Mouse (Mus musculus): ENCODE data around the gene Ccnq. TPM values are rescaled to one million over a fixed set of nuclear protein-coding genes. Genes with fewer than 3 reads are reported as not detected.

Gene Ccnq
- 29.3 and 34.4 TPM in 2 replicates for polyA plus RNA-seq (2014; fragmentation: Nextera tagmentation; extraction: Ambion mirVana)

GRCm38 (mm10) chr11:78750885-78751842, at the start of gene Ccnq:
Gene Ccnq, minus strand, starts transcription at chr11:78751729.
- ATAC-seq (ENCODE audit: insufficient number of reproducible peaks, insufficient read depth, low FRiP score, low read depth) = peak; percentile 86
- Histone ChIP-seq H3K4me3 (ENCODE audit: control insufficient read depth in 1 of 2, insufficient read depth in 1 of 2, low read depth in 1 of 2, low read length in 2 of 2) (peak within 1 kb of the TSS; percentile 62 to 66), H3K9me3 (ENCODE audit: control insufficient read depth, low read length) (no peaks in the 10 kb centered on the region), H3K27me3 (ENCODE audit: control insufficient read depth, insufficient read depth, low read length) (no peaks in the 10 kb centered on the region), H3K27ac (replicated peaks in 1 of 2; ENCODE audit: control insufficient read depth in 1 of 2, insufficient read depth in 1 of 2, low read depth in 2 of 2, low read length in 2 of 2) (peak within 1 kb of the TSS; percentile 69 to 73), H3K4me2 (ENCODE audit: low read length) (peak within 1 kb of the TSS; percentile 66), H3K36me3 (ENCODE audit: control insufficient read depth, insufficient read depth, low read length) (peaks cover 7% of the 10 kb centered on the region), H3K9ac (ENCODE audit: low read length) (peak within 1 kb of the TSS; percentile 84), H3K4me1 (ENCODE audit: control insufficient read depth in 2 of 2, insufficient read depth in 2 of 2, low read length in 2 of 2) (peaks cover 5 to 8% of the 10 kb centered on the region in 2 experiments)
- WGBS = 9% methylated on average over 58 of the region's 59 CpGs

GRCm38 (mm10) chr11:78801094-78801493, 49.6 kb upstream of the Ccnq start:
- no peak overlapping the region for H3K4me3 ChIP-seq (ENCODE audit: control insufficient read depth in 1 of 2, insufficient read depth in 1 of 2, low read depth in 1 of 2, low read length in 2 of 2)
- H3K27me3 ChIP-seq (ENCODE audit: control insufficient read depth, insufficient read depth, low read length) = no peaks in the 10 kb centered on the region
- WGBS = 79% methylated on average over 4 of the region's 4 CpGs
- peaks cover 10 to 11% of the 10 kb centered on the region in 2 experiments for H3K4me1 ChIP-seq (ENCODE audit: control insufficient read depth in 2 of 2, insufficient read depth in 2 of 2, low read length in 2 of 2)
- no peaks in the 10 kb centered on the region for H3K36me3 ChIP-seq (ENCODE audit: control insufficient read depth, insufficient read depth, low read length)
- H3K9ac ChIP-seq (ENCODE audit: low read length) = no peak overlapping the region
- H3K27ac ChIP-seq (replicated peaks in 1 of 2; ENCODE audit: control insufficient read depth in 1 of 2, insufficient read depth in 1 of 2, low read depth in 2 of 2, low read length in 2 of 2) = no peak overlapping the region
- H3K4me2 ChIP-seq (ENCODE audit: low read length) = no peak overlapping the region
- no peak for ATAC-seq (ENCODE audit: insufficient number of reproducible peaks, insufficient read depth, low FRiP score, low read depth)
- H3K9me3 ChIP-seq (ENCODE audit: control insufficient read depth, low read length) = no peaks in the 10 kb centered on the region

GRCm38 (mm10) chr11:78796072-78796729, 44.7 kb upstream of the Ccnq start:
- Histone ChIP-seq H3K9me3 (ENCODE audit: control insufficient read depth, low read length) (no peaks in the 10 kb centered on the region), H3K27ac (replicated peaks in 1 of 2; ENCODE audit: control insufficient read depth in 1 of 2, insufficient read depth in 1 of 2, low read depth in 2 of 2, low read length in 2 of 2) (no peak overlapping the region), H3K36me3 (ENCODE audit: control insufficient read depth, insufficient read depth, low read length) (no peaks in the 10 kb centered on the region), H3K4me2 (ENCODE audit: low read length) (no peak overlapping the region), H3K9ac (ENCODE audit: low read length) (no peak overlapping the region), H3K27me3 (ENCODE audit: control insufficient read depth, insufficient read depth, low read length) (no peaks in the 10 kb centered on the region), H3K4me1 (ENCODE audit: control insufficient read depth in 2 of 2, insufficient read depth in 2 of 2, low read length in 2 of 2) (peaks cover 9 to 15% of the 10 kb centered on the region in 2 experiments), H3K4me3 (ENCODE audit: control insufficient read depth in 1 of 2, insufficient read depth in 1 of 2, low read depth in 1 of 2, low read length in 2 of 2) (no peak overlapping the region)
- WGBS = 78% methylated on average over 10 of the region's 10 CpGs
- ATAC-seq (ENCODE audit: insufficient number of reproducible peaks, insufficient read depth, low FRiP score, low read depth) = no peak

- Histone ChIP-seq H3K4me1 (ENCODE audit: control insufficient read depth in 2 of 2, insufficient read depth in 2 of 2, low read length in 2 of 2) (peaks cover 9 to 18% of the 10 kb centered on the region in 2 experiments), H3K27ac (replicated peaks in 1 of 2; ENCODE audit: control insufficient read depth in 1 of 2, insufficient read depth in 1 of 2, low read depth in 2 of 2, low read length in 2 of 2) (no peak overlapping the region), H3K4me2 (ENCODE audit: low read length) (0 out of 2 replicates have a peak overlapping the region, but pooled peaks have one; percentile 48), H3K9me3 (ENCODE audit: control insufficient read depth, low read length) (no peaks in the 10 kb centered on the region), H3K36me3 (ENCODE audit: control insufficient read depth, insufficient read depth, low read length) (no peaks in the 10 kb centered on the region), H3K27me3 (ENCODE audit: control insufficient read depth, insufficient read depth, low read length) (no peaks in the 10 kb centered on the region), H3K4me3 (ENCODE audit: control insufficient read depth in 1 of 2, insufficient read depth in 1 of 2, low read depth in 1 of 2, low read length in 2 of 2) (no peak overlapping the region), H3K9ac (ENCODE audit: low read length) (no peak overlapping the region)
- ATAC-seq (ENCODE audit: insufficient number of reproducible peaks, insufficient read depth, low FRiP score, low read depth) = no peak
- 77% methylated on average over 11 of the region's 11 CpGs for WGBS
These were observed 41.6 kb upstream of the Ccnq start for GRCm38 (mm10) chr11:78793116-78793515.

- Histone ChIP-seq H3K4me1 (ENCODE audit: control insufficient read depth in 2 of 2, insufficient read depth in 2 of 2, low read length in 2 of 2) (peaks cover 9 to 18% of the 10 kb centered on the region in 2 experiments), H3K9me3 (ENCODE audit: control insufficient read depth, low read length) (no peaks in the 10 kb centered on the region), H3K36me3 (ENCODE audit: control insufficient read depth, insufficient read depth, low read length) (no peaks in the 10 kb centered on the region), H3K4me2 (ENCODE audit: low read length) (peak overlapping the region; percentile 48), H3K9ac (ENCODE audit: low read length) (0 out of 2 replicates have a peak overlapping the region, but pooled peaks have one; percentile 31), H3K27ac (replicated peaks in 1 of 2; ENCODE audit: control insufficient read depth in 1 of 2, insufficient read depth in 1 of 2, low read depth in 2 of 2, low read length in 2 of 2) (no peak overlapping the region), H3K4me3 (ENCODE audit: control insufficient read depth in 1 of 2, insufficient read depth in 1 of 2, low read depth in 1 of 2, low read length in 2 of 2) (no peak overlapping the region; a peak in 1 of 4 replicates), H3K27me3 (ENCODE audit: control insufficient read depth, insufficient read depth, low read length) (no peaks in the 10 kb centered on the region)
- WGBS = 37% methylated on average over 11 of the region's 11 CpGs
- no peak for ATAC-seq (ENCODE audit: insufficient number of reproducible peaks, insufficient read depth, low FRiP score, low read depth)
These were observed 40.9 kb upstream of the Ccnq start for GRCm38 (mm10) chr11:78792465-78792864.

- Histone ChIP-seq H3K4me1 (ENCODE audit: control insufficient read depth in 2 of 2, insufficient read depth in 2 of 2, low read length in 2 of 2) (peaks cover 9 to 18% of the 10 kb centered on the region in 2 experiments), H3K9ac (ENCODE audit: low read length) (0 out of 2 replicates have a peak overlapping the region, but pooled peaks have one; percentile 31), H3K36me3 (ENCODE audit: control insufficient read depth, insufficient read depth, low read length) (no peaks in the 10 kb centered on the region), H3K27me3 (ENCODE audit: control insufficient read depth, insufficient read depth, low read length) (no peaks in the 10 kb centered on the region), H3K9me3 (ENCODE audit: control insufficient read depth, low read length) (no peaks in the 10 kb centered on the region), H3K27ac (replicated peaks in 1 of 2; ENCODE audit: control insufficient read depth in 1 of 2, insufficient read depth in 1 of 2, low read depth in 2 of 2, low read length in 2 of 2) (peak overlapping the region in 1 of 2 experiments; percentile 42; a peak in 1 of 4 replicates), H3K4me3 (ENCODE audit: control insufficient read depth in 1 of 2, insufficient read depth in 1 of 2, low read depth in 1 of 2, low read length in 2 of 2) (no peak overlapping the region), H3K4me2 (ENCODE audit: low read length) (peak overlapping the region; percentile 48)
- ATAC-seq (ENCODE audit: insufficient number of reproducible peaks, insufficient read depth, low FRiP score, low read depth) = no peak
- 65% methylated on average over 5 of the region's 5 CpGs for WGBS
These were observed 40.5 kb upstream of the Ccnq start for GRCm38 (mm10) chr11:78792055-78792454.

GRCm38 (mm10) chr11:78791582-78791981, 40.1 kb upstream of the Ccnq start:
- Histone ChIP-seq H3K4me1 (ENCODE audit: control insufficient read depth in 2 of 2, insufficient read depth in 2 of 2, low read length in 2 of 2) (peaks cover 9 to 18% of the 10 kb centered on the region in 2 experiments), H3K4me3 (ENCODE audit: control insufficient read depth in 1 of 2, insufficient read depth in 1 of 2, low read depth in 1 of 2, low read length in 2 of 2) (no peak overlapping the region), H3K27ac (replicated peaks in 1 of 2; ENCODE audit: control insufficient read depth in 1 of 2, insufficient read depth in 1 of 2, low read depth in 2 of 2, low read length in 2 of 2) (peak overlapping the region; percentile 19 to 42; a peak in 3 of 4 replicates), H3K9ac (ENCODE audit: low read length) (no peak overlapping the region), H3K4me2 (ENCODE audit: low read length) (no peak overlapping the region), H3K36me3 (ENCODE audit: control insufficient read depth, insufficient read depth, low read length) (no peaks in the 10 kb centered on the region), H3K27me3 (ENCODE audit: control insufficient read depth, insufficient read depth, low read length) (no peaks in the 10 kb centered on the region), H3K9me3 (ENCODE audit: control insufficient read depth, low read length) (no peaks in the 10 kb centered on the region)
- WGBS = 36% methylated on average over 4 of the region's 4 CpGs
- no peak for ATAC-seq (ENCODE audit: insufficient number of reproducible peaks, insufficient read depth, low FRiP score, low read depth)

All from heart, embryonic 14.5 days (tissue).